Mouse (Mus musculus): ENCODE measurements around the gene Nrxn1.

DNA sequence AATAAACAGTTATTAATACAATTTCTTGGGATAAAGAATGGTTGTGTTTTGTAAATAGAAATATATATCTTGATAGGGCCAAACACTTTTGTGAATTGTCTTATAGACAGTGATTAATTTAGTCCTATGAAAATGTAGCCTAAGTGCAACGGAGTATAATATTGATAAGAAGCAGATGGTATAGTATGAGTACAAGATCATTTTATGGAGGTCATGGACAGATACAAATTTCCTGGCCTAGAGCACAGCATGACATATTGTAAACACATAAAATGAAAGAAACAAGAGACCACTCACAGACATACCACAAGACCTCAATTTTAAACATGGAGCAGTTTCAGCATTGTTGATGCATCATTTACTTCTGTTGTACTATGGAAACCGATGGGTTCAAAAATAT is 890.1 kb downstream of the Nrxn1 start:
- TF ChIP-seq CTCF (conservative IDR thresholded peaks at IDR 0.05 in 1 of 2, IDR thresholded peaks at IDR 0.05 in 1 of 2; ENCODE audit: low read depth in 2 of 2, low read length in 2 of 2) (no peak), HCFC1 (IDR thresholded peaks at IDR 0.05; ENCODE audit: low read depth, low read length) (no peak), GABPA (IDR thresholded peaks at IDR 0.05; ENCODE audit: insufficient replicate concordance, low read depth, low read length) (no peak), EP300 (IDR thresholded peaks at IDR 0.05; ENCODE audit: low read length) (no peak)
